Mouse (Mus musculus) CD4-positive, CD25-positive, alpha-beta regulatory T cell (primary cell): ENCODE measurements around the gene Kri1. TPM values are rescaled to one million over a fixed set of nuclear protein-coding genes. Genes with fewer than 3 reads are reported as not detected.

Experiments
- polyA plus RNA-seq: library from polyadenylated mRNA; unstranded; fragments of 100-300 nt; shearing (Covaris generic); gene quantifications from one replicate; pipeline ENCODE4 v1.2.1, GENCODE M21; 2017

Kri1 gene
- polyA plus RNA-seq, result 30.0 TPM

GRCm38 (mm10) chr9:21287571-21288402 is at the start of gene Kri1:
TSS of gene Kri1 (minus strand) at chr9:21287969.

GRCm38 (mm10) chr9:21320619-21321512 is 33.1 kb upstream of the Kri1 start, which contains the start of gene Slc44a2:
TSS of gene Slc44a2 (plus strand) at chr9:21320698.

GRCm38 (mm10) chr9:21312134-21312533 is 24.4 kb upstream of the Kri1 start, which contains the start of gene Ap1m2:
TSS of gene Ap1m2 (minus strand) at chr9:21312337.

GRCm38 (mm10) chr9:21291022-21291787 is 3.4 kb upstream of the Kri1 start, which contains the start of gene Cdkn2d:
TSS of gene Cdkn2d (minus strand) at chr9:21291407.

GRCm38 (mm10) chr9:21265000-21265561 is 22.7 kb downstream of the Kri1 start, which contains the start of gene Atg4d:
TSS of gene Atg4d (plus strand) at chr9:21265293.

GRCm38 (mm10) chr9:21248326-21248725 is 39.4 kb downstream of the Kri1 start, which contains the start of gene S1pr5:
TSS of gene S1pr5 (minus strand) at chr9:21248443.

GRCm38 (mm10) chr9:21238733-21239464 is 48.9 kb downstream of the Kri1 start, which contains the start of gene Keap1:
TSS of gene Keap1 (minus strand) at chr9:21239361.

Other genes starting within 250 kb of the Kri1 start
- gene Zglp1, start 220.9 kb downstream of the Kri1 start, polyA plus RNA-seq, result 0.20 TPM
- gene Gm49373, start 214.9 kb downstream of the Kri1 start, polyA plus RNA-seq, result 0.24 TPM
- gene Fdx1l, start 214.4 kb downstream of the Kri1 start, polyA plus RNA-seq, result 37.0 TPM
- gene Gm38431, start 196.0 kb downstream of the Kri1 start, polyA plus RNA-seq, result 4.2 TPM
- gene Raver1, start 196.0 kb downstream of the Kri1 start, polyA plus RNA-seq, result 80.5 TPM
- gene Tyk2, start 156.7 kb downstream of the Kri1 start, polyA plus RNA-seq, result 71.5 TPM
- gene Cdc37, start 138.0 kb downstream of the Kri1 start, polyA plus RNA-seq, result 324 TPM
- gene Pde4a, start 122.3 kb downstream of the Kri1 start, polyA plus RNA-seq, result 1.3 TPM
- 66.8 TPM for gene Keap1, start 48.6 kb downstream of the Kri1 start, polyA plus RNA-seq
- 0.07 TPM for gene S1pr5, start 39.5 kb downstream of the Kri1 start, polyA plus RNA-seq
- 75.3 TPM for gene Atg4d, start 22.7 kb downstream of the Kri1 start, polyA plus RNA-seq
- 143 TPM for gene Cdkn2d, start 3.4 kb upstream of the Kri1 start, polyA plus RNA-seq
- 3.5 TPM for gene Ap1m2, start 24.4 kb upstream of the Kri1 start, polyA plus RNA-seq
- 568 TPM for gene Slc44a2, start 32.7 kb upstream of the Kri1 start, polyA plus RNA-seq
- 60.6 TPM for gene Ilf3, start 79.9 kb upstream of the Kri1 start, polyA plus RNA-seq
- gene Qtrt1, start 123.9 kb upstream of the Kri1 start, polyA plus RNA-seq, result 38.4 TPM
- 234 TPM for gene Dnm2, start 136.9 kb upstream of the Kri1 start, polyA plus RNA-seq
- gene Tmed1, start 222.3 kb upstream of the Kri1 start, polyA plus RNA-seq, result 4.4 TPM
- 30.7 TPM for gene AB124611, start 238.2 kb upstream of the Kri1 start, polyA plus RNA-seq